Mouse (Mus musculus): ENCODE measurements at regions not wholly inside any gene's neighbourhood (a gene's known extent, or its start where the extent isn't known, plus 50 kb on each side); places are given as distances from the start of the nearest gene placed in this dataset.

DNA sequence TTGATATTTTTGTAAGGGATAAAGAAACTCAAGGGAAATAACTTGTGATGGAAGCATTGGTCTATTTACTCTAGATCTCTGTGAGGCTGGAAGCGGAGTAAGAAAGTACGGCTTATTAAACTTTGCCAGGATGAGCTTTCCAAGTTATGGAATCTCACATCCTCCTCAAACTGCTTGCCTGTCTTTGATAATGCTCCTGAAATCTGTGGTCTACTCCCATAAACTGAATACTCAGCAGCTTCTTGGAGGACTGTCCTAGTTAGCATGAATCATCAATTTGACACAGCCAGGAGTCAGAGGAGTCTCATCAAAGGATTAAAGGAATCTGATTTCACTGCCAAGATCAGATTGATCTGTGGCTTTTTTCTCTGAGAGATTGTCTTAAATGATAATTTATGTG, 2753.0 kb upstream of the Lrrc6 start:
- Histone ChIP-seq H3K4me1 (replicated peaks; ENCODE audit: control insufficient read depth, insufficient read depth, low read length) (no peaks in the 10 kb centered on the region), H3K36me3 (ENCODE audit: control insufficient read depth, insufficient read depth, low read length) (no peaks in the 10 kb centered on the region), H3K27me3 (replicated peaks; ENCODE audit: control insufficient read depth, insufficient read depth, low read length) (no peaks in the 10 kb centered on the region), H3K9ac (ENCODE audit: low read depth, low read length) (no peak overlapping the region), H3K4me2 (no peak overlapping the region), H3K9me3 (ENCODE audit: control insufficient read depth, low read length) (no peaks in the 10 kb centered on the region; the same call in 1 of the 2 replicates), H3K4me3 (ENCODE audit: low read depth, low read length) (no peak overlapping the region), H3K27ac (ENCODE audit: low read depth, low read length) (no peak overlapping the region)
- 91% methylated on average over 2 of the region's 2 CpGs for WGBS
- DNase-seq (ENCODE audit: low spot score) (no peak), ATAC-seq (replicated peaks; ENCODE audit: low FRiP score) (no peak)

DNA sequence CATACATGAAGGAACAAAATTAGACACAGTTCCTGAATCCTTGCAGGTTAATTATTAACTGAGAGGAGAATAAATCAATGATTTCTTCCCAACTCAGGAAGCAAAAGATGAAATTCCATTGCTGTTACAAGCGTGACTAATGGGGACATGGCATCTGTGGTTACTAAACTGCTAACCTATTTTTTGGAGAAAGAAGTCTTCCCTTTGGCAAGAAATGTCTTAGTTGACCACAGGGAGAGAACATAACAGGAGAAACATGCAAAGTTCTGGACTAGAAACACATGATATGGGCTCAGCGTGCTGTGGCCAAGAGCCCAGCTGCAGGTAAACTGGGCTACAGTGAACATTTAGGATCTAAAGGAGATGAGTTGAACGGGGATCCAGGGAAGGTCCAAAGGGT, 2751.4 kb upstream of the Lrrc6 start:
- Histone ChIP-seq H3K27me3 (replicated peaks; ENCODE audit: control insufficient read depth, insufficient read depth, low read length) (no peaks in the 10 kb centered on the region), H3K27ac (ENCODE audit: low read depth, low read length) (no peak overlapping the region), H3K9ac (ENCODE audit: low read depth, low read length) (no peak overlapping the region), H3K4me1 (replicated peaks; ENCODE audit: control insufficient read depth, insufficient read depth, low read length) (no peaks in the 10 kb centered on the region), H3K9me3 (ENCODE audit: control insufficient read depth, low read length) (no peaks in the 10 kb centered on the region; the same call in 1 of the 2 replicates), H3K4me3 (ENCODE audit: low read depth, low read length) (no peak overlapping the region), H3K4me2 (no peak overlapping the region), H3K36me3 (ENCODE audit: control insufficient read depth, insufficient read depth, low read length) (no peaks in the 10 kb centered on the region)
- DNase-seq (ENCODE audit: low spot score): no peak
- ATAC-seq (replicated peaks; ENCODE audit: low FRiP score): no peak
- WGBS: 87% methylated on average over 3 of the region's 3 CpGs

DNA sequence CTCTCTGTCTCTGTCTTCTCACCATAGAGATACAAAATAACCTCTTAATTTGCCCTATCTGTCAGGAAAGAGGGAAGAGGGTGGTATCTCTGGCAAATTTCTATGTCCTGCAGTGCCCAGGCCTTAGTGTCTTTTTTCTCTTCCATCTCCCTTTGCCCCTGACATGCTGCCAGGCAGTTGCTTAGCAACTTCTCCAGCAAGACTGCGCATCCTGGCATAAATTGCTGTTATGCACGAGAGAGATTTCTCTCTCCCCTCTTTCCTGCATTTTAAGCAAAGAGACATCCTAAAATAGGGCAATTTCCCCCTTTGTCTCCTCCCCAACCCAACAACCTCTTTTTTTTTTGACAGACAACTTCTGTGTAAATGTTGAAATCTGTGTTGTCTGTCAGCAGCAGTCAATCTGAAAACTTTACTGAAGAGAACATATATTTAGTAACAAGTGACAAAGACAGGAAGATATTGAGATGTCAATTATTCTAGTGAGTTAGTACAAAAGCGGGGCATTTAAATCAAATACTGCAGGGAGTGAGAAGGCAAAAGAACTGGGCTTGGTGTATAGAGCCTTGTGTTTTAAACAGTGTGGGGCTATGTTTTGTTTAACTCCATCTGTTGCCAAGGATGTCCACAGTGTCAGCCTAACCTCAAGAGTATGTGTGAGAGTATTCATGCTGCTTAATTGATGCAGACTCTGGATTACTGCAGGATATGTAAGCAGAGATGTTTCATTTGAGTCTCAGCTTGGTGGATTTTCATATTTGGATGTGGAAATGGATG, 2745.7 kb upstream of the Lrrc6 start:
- DNase-seq (ENCODE audit: low spot score) (no peak), ATAC-seq (replicated peaks; ENCODE audit: low FRiP score) (no peak)
- 68% methylated on average over 3 of the region's 3 CpGs for WGBS
- no peak overlapping the region for H3K9ac ChIP-seq (ENCODE audit: low read depth, low read length)
- no peaks in the 10 kb centered on the region for H3K9me3 ChIP-seq (ENCODE audit: control insufficient read depth, low read length)
- no peaks in the 10 kb centered on the region for H3K4me1 ChIP-seq (replicated peaks; ENCODE audit: control insufficient read depth, insufficient read depth, low read length)
- H3K4me3 ChIP-seq (ENCODE audit: low read depth, low read length): no peak overlapping the region
- no peaks in the 10 kb centered on the region for H3K27me3 ChIP-seq (replicated peaks; ENCODE audit: control insufficient read depth, insufficient read depth, low read length)
- H3K27ac ChIP-seq (ENCODE audit: low read depth, low read length): no peak overlapping the region
- no peak overlapping the region for H3K4me2 ChIP-seq
- no peaks in the 10 kb centered on the region for H3K36me3 ChIP-seq (ENCODE audit: control insufficient read depth, insufficient read depth, low read length)

DNA sequence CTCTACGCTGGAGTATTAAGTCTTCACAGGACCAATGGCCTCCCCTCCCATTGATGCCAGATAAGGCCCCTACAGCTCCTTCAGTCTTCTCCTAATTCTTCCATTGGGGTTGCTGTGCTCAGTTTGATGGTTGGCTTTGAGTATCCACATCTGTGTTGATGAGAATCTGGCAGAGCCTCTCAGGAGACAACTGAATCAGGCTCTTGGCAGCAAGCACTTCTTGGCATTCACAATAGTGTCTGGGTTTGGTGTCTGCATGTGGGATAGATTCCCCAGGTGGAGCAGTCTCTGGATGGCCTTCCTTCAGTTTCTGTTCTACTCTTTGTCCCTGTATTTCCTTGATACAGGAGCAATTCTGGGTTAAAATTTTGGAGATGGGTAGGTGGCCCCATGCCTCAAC, 2734.6 kb upstream of the Lrrc6 start:
- H3K27me3 ChIP-seq (replicated peaks; ENCODE audit: control insufficient read depth, insufficient read depth, low read length): no peaks in the 10 kb centered on the region
- no peaks in the 10 kb centered on the region for H3K36me3 ChIP-seq (ENCODE audit: control insufficient read depth, insufficient read depth, low read length)
- no peaks in the 10 kb centered on the region for H3K9me3 ChIP-seq (ENCODE audit: control insufficient read depth, low read length)
- H3K9ac ChIP-seq (ENCODE audit: low read depth, low read length): no peak overlapping the region
- no peak for DNase-seq (ENCODE audit: low spot score)
- H3K4me1 ChIP-seq (replicated peaks; ENCODE audit: control insufficient read depth, insufficient read depth, low read length): no peaks in the 10 kb centered on the region
- no peak overlapping the region for H3K4me3 ChIP-seq (ENCODE audit: low read depth, low read length)
- no peak overlapping the region for H3K27ac ChIP-seq (ENCODE audit: low read depth, low read length)
- ATAC-seq (replicated peaks; ENCODE audit: low FRiP score): no peak
- H3K4me2 ChIP-seq: no peak overlapping the region
- WGBS: 80% methylated on average over 1 of the region's 1 CpGs

DNA sequence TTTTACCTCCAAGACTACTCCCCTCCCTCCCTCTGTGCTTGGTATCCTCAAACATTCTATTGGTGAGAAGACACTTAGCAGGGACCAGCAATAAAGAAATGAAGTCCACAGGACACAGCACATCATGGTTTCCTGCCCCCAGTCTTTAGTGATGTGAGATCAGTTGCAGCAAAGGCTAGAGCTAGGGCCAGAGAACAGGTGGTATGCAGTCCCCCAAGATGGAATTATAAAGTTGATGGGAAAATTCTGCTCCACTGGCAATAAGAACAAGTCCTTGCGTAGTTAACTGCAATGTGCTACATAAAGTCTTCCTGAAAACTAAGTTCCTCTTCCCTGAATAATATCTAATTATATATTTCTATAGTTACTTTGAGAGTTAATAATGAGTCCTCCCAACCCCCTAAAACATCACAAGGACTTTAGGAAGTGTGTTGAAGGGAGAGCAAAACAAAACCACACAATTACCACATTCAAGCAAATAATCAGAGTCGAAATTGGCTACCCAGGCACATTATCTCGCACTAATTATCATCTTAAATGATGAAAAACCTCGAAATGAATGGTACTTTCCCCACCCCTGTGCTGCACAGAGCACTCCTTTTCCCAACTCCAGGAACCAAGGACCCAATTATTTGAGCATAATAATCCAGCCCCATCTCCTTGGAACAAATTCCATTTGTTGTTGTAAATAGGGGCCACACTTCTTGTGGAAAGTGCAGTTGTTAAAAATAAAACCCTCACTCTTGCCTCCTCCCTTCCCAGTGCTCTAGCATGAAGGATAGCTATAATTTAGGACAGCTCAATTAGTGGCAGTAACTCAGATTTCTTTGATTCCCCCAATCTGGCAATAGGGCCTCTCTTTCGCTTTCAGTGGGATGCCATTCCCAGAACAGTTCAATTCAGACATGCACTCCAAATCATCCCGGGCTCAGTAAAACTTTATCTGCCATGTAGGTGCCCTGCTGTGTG, 2724.2 kb upstream of the Lrrc6 start:
- ATAC-seq (replicated peaks; ENCODE audit: low FRiP score) (no peak), DNase-seq (ENCODE audit: low spot score) (no peak)
- no peak overlapping the region for H3K4me3 ChIP-seq (ENCODE audit: low read depth, low read length)
- H3K27me3 ChIP-seq (replicated peaks; ENCODE audit: control insufficient read depth, insufficient read depth, low read length): no peaks in the 10 kb centered on the region
- H3K27ac ChIP-seq (ENCODE audit: low read depth, low read length): no peak overlapping the region
- no peak overlapping the region for H3K9ac ChIP-seq (ENCODE audit: low read depth, low read length)
- no peaks in the 10 kb centered on the region for H3K9me3 ChIP-seq (ENCODE audit: control insufficient read depth, low read length)
- no peaks in the 10 kb centered on the region for H3K36me3 ChIP-seq (ENCODE audit: control insufficient read depth, insufficient read depth, low read length)
- no peaks in the 10 kb centered on the region for H3K4me1 ChIP-seq (replicated peaks; ENCODE audit: control insufficient read depth, insufficient read depth, low read length)
- 69% methylated on average over 6 of the region's 6 CpGs for WGBS
- no peak overlapping the region for H3K4me2 ChIP-seq

DNA sequence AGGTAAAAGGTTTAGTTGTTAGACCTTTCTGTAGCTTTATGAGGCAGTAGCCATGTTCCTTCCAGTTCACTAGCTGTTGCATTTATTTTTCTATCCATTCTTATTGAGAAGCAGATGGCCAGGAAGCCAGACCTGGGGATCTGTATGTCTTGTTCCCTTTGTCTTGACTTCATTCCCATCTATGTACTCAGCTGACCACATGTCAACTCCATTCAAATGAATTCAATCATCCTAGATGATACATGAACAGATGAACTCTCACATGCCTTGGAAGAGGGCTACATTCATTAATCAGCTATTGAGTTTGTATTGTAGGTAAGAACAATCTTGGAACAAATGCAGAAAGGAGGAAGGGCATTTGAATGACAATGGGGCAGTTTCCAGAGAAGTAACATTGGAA, 2722.7 kb upstream of the Lrrc6 start:
- no peak overlapping the region for H3K9ac ChIP-seq (ENCODE audit: low read depth, low read length)
- ATAC-seq (replicated peaks; ENCODE audit: low FRiP score) (no peak), DNase-seq (ENCODE audit: low spot score) (no peak)

DNA sequence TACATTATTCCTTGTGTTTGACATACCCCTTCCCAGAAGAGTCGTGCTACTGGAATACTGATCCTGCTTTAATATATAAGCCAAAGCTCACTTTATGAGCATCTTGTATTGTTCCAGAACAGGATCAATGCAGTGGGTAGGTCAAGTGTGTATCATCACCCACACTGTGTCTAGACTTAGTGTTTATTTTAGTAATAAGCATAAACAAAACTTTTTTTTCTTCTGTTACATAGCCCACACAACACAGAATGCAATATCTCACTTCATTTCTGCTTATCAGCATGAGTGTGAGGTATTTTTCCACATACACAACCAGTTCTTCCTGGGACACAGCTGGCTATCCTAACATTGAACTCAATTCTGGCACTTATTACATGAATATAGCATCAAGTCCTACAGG, 2721.7 kb upstream of the Lrrc6 start:
- no peaks in the 10 kb centered on the region for H3K4me1 ChIP-seq (replicated peaks; ENCODE audit: control insufficient read depth, insufficient read depth, low read length)
- WGBS: 74% methylated on average over 1 of the region's 1 CpGs
- H3K9ac ChIP-seq (ENCODE audit: low read depth, low read length): no peak overlapping the region
- H3K4me2 ChIP-seq: no peak overlapping the region
- H3K4me3 ChIP-seq (ENCODE audit: low read depth, low read length): no peak overlapping the region
- H3K36me3 ChIP-seq (ENCODE audit: control insufficient read depth, insufficient read depth, low read length): no peaks in the 10 kb centered on the region
- DNase-seq (ENCODE audit: low spot score) (no peak), ATAC-seq (replicated peaks; ENCODE audit: low FRiP score) (no peak)
- H3K27ac ChIP-seq (ENCODE audit: low read depth, low read length): no peak overlapping the region
- H3K27me3 ChIP-seq (replicated peaks; ENCODE audit: control insufficient read depth, insufficient read depth, low read length): no peaks in the 10 kb centered on the region
- H3K9me3 ChIP-seq (ENCODE audit: control insufficient read depth, low read length): no peaks in the 10 kb centered on the region

More for the DNA sequence above, 2722.7 kb upstream of the Lrrc6 start:
- no peaks in the 10 kb centered on the region for H3K27me3 ChIP-seq (replicated peaks; ENCODE audit: control insufficient read depth, insufficient read depth, low read length)
- no peaks in the 10 kb centered on the region for H3K36me3 ChIP-seq (ENCODE audit: control insufficient read depth, insufficient read depth, low read length)
- H3K27ac ChIP-seq (ENCODE audit: low read depth, low read length): no peak overlapping the region
- H3K4me2 ChIP-seq: no peak overlapping the region
- no peaks in the 10 kb centered on the region for H3K9me3 ChIP-seq (ENCODE audit: control insufficient read depth, low read length)
- no peaks in the 10 kb centered on the region for H3K4me1 ChIP-seq (replicated peaks; ENCODE audit: control insufficient read depth, insufficient read depth, low read length)
- no peak overlapping the region for H3K4me3 ChIP-seq (ENCODE audit: low read depth, low read length)
